Mouse (Mus musculus): ENCODE data around the gene Plekhh1. TPM values are rescaled to one million over a fixed set of nuclear protein-coding genes. Genes with fewer than 3 reads are reported as not detected.

The Plekhh1 gene
- polyA plus RNA-seq, 2 experiments: 0.05 to 0.15 TPM

- ATAC-seq (ENCODE audit: insufficient read depth) (peak; percentile 43; the same call in 1 of the 2 replicates), DNase-seq (ENCODE audit: low read depth in 3 of 3, low spot score in 3 of 3) (no peak)
- Histone ChIP-seq H3K4me1 (replicated peaks; ENCODE audit: control insufficient read depth in 2 of 2, insufficient read depth in 2 of 2, low read length in 1 of 2) (peaks cover 0 to 10% of the 10 kb centered on the region in 2 experiments; a peak in 1 of 4 replicates), H3K9ac (replicated peaks) (peak within 1 kb of the TSS; percentile 62), H3K4me3 (ENCODE audit: insufficient read depth in 1 of 2, low read depth in 2 of 2, low read length in 2 of 2) (peak within 1 kb of the TSS; percentile 76), H3K27ac (no peak within 1 kb of the TSS), H3K27me3 (ENCODE audit: control insufficient read depth, insufficient read depth, low read length) (peaks cover 12% of the 10 kb centered on the region), H3K36me3 (replicated peaks; ENCODE audit: control insufficient read depth, insufficient read depth, low read depth) (no peaks in the 10 kb centered on the region), H3K9me3 (ENCODE audit: control insufficient read depth, low read length) (no peaks in the 10 kb centered on the region), H3K4me2 (ENCODE audit: low read depth) (peak within 1 kb of the TSS; percentile 75)
- no peak for TF ChIP-seq EP300 (IDR thresholded peaks at IDR 0.05; ENCODE audit: low read depth)
- TF ChIP-seq CTCF (IDR thresholded peaks at IDR 0.05; ENCODE audit: low read depth): no peak
- 2% methylated on average over 45 of the region's 49 CpGs for WGBS (ENCODE audit: insufficient replicate concordance)
Observed at GRCm38 (mm10) chr12:79007126-79007753, 21.7 kb upstream of the Plekhh1 start, which contains the start of gene Tmem229b. TSS of gene Tmem229b (minus strand) at chr12:79007627.

- Histone ChIP-seq H3K4me2 (ENCODE audit: low read depth) (no peak overlapping the region), H3K36me3 (replicated peaks; ENCODE audit: control insufficient read depth, insufficient read depth, low read depth) (no peaks in the 10 kb centered on the region), H3K27ac (no peak overlapping the region), H3K27me3 (ENCODE audit: control insufficient read depth, insufficient read depth, low read length) (peaks cover 12% of the 10 kb centered on the region), H3K4me1 (replicated peaks; ENCODE audit: control insufficient read depth in 2 of 2, insufficient read depth in 2 of 2, low read length in 1 of 2) (peaks cover 0 to 4% of the 10 kb centered on the region in 2 experiments; a peak in 1 of 4 replicates), H3K9ac (replicated peaks) (no peak overlapping the region), H3K4me3 (ENCODE audit: insufficient read depth in 1 of 2, low read depth in 2 of 2, low read length in 2 of 2) (no peak overlapping the region), H3K9me3 (ENCODE audit: control insufficient read depth, low read length) (no peaks in the 10 kb centered on the region)
- 48% methylated on average over 3 of the region's 3 CpGs for WGBS (ENCODE audit: insufficient replicate concordance)
- ATAC-seq (ENCODE audit: insufficient read depth): no peak
- TF ChIP-seq EP300 (IDR thresholded peaks at IDR 0.05; ENCODE audit: low read depth): no peak
- DNase-seq (ENCODE audit: low read depth in 3 of 3, low spot score in 3 of 3): no peak
Observed at GRCm38 (mm10) chr12:79010569-79010968, 18.4 kb upstream of the Plekhh1 start.

- Histone ChIP-seq H3K4me1 (replicated peaks; ENCODE audit: control insufficient read depth in 2 of 2, insufficient read depth in 2 of 2, low read length in 1 of 2) (peaks cover 0 to 2% of the 10 kb centered on the region in 2 experiments; a peak in 1 of 4 replicates), H3K4me3 (ENCODE audit: insufficient read depth in 1 of 2, low read depth in 2 of 2, low read length in 2 of 2) (no peak overlapping the region), H3K9ac (replicated peaks) (no peak overlapping the region), H3K4me2 (ENCODE audit: low read depth) (no peak overlapping the region), H3K36me3 (replicated peaks; ENCODE audit: control insufficient read depth, insufficient read depth, low read depth) (no peaks in the 10 kb centered on the region), H3K9me3 (ENCODE audit: control insufficient read depth, low read length) (no peaks in the 10 kb centered on the region), H3K27me3 (ENCODE audit: control insufficient read depth, insufficient read depth, low read length) (no peaks in the 10 kb centered on the region), H3K27ac (no peak overlapping the region)
- DNase-seq (ENCODE audit: low read depth in 3 of 3, low spot score in 3 of 3): no peak
- no peak for TF ChIP-seq CTCF (IDR thresholded peaks at IDR 0.05; ENCODE audit: low read depth)
- TF ChIP-seq EP300 (IDR thresholded peaks at IDR 0.05; ENCODE audit: low read depth): no peak
- no peak for ATAC-seq (ENCODE audit: insufficient read depth)
- WGBS (ENCODE audit: insufficient replicate concordance): 67% methylated on average over 5 of the region's 5 CpGs
Observed at GRCm38 (mm10) chr12:79016109-79016508, 12.9 kb upstream of the Plekhh1 start.

GRCm38 (mm10) chr12:79017994-79018399, 11.0 kb upstream of the Plekhh1 start:
- DNase-seq (ENCODE audit: low read depth in 3 of 3, low spot score in 3 of 3) (no peak), ATAC-seq (ENCODE audit: insufficient read depth) (no peak)
- Histone ChIP-seq H3K4me1 (replicated peaks; ENCODE audit: control insufficient read depth in 2 of 2, insufficient read depth in 2 of 2, low read length in 1 of 2) (peaks cover 0 to 2% of the 10 kb centered on the region in 2 experiments; a peak in 1 of 4 replicates), H3K36me3 (replicated peaks; ENCODE audit: control insufficient read depth, insufficient read depth, low read depth) (no peaks in the 10 kb centered on the region), H3K9me3 (ENCODE audit: control insufficient read depth, low read length) (no peaks in the 10 kb centered on the region), H3K9ac (replicated peaks) (no peak overlapping the region), H3K27me3 (ENCODE audit: control insufficient read depth, insufficient read depth, low read length) (no peaks in the 10 kb centered on the region), H3K4me2 (ENCODE audit: low read depth) (no peak overlapping the region), H3K4me3 (ENCODE audit: insufficient read depth in 1 of 2, low read depth in 2 of 2, low read length in 2 of 2) (no peak overlapping the region), H3K27ac (no peak overlapping the region)
- TF ChIP-seq CTCF (IDR thresholded peaks at IDR 0.05; ENCODE audit: low read depth) (no peak), EP300 (IDR thresholded peaks at IDR 0.05; ENCODE audit: low read depth) (no peak)
- 15% methylated on average over 4 of the region's 4 CpGs for WGBS (ENCODE audit: insufficient replicate concordance)

- H3K27me3 ChIP-seq (ENCODE audit: control insufficient read depth, insufficient read depth, low read length): no peaks in the 10 kb centered on the region
- no peaks in the 10 kb centered on the region for H3K9me3 ChIP-seq (ENCODE audit: control insufficient read depth, low read length)
- no peak overlapping the region for H3K4me2 ChIP-seq (ENCODE audit: low read depth)
- no peak for TF ChIP-seq EP300 (IDR thresholded peaks at IDR 0.05; ENCODE audit: low read depth)
- no peak overlapping the region for H3K9ac ChIP-seq (replicated peaks)
- H3K4me1 ChIP-seq (replicated peaks; ENCODE audit: control insufficient read depth in 2 of 2, insufficient read depth in 2 of 2, low read length in 1 of 2): no peaks in the 10 kb centered on the region
- H3K4me3 ChIP-seq (ENCODE audit: insufficient read depth in 1 of 2, low read depth in 2 of 2, low read length in 2 of 2): no peak overlapping the region
- H3K36me3 ChIP-seq (replicated peaks; ENCODE audit: control insufficient read depth, insufficient read depth, low read depth): no peaks in the 10 kb centered on the region
- H3K27ac ChIP-seq: no peak overlapping the region
- no peak for ATAC-seq (ENCODE audit: insufficient read depth)
- DNase-seq (ENCODE audit: low read depth in 3 of 3, low spot score in 3 of 3): no peak
- WGBS (ENCODE audit: insufficient replicate concordance): 75% methylated on average over 1 of the region's 1 CpGs
Observed at GRCm38 (mm10) chr12:79021902-79022301, 7.1 kb upstream of the Plekhh1 start.

All from liver, embryonic 14.5 days (tissue).